Mouse (Mus musculus) mature B cell (primary cell): Measurements from ENCODE around the gene Ssh2.

Source experiments
- in situ Hi-C: fragments of 300-500 bp; cut with MboI; formaldehyde crosslinking; loops from 2 replicates; pipeline ENCODE4 v1.14.3; 2019

Gene Ssh2

DNA sequence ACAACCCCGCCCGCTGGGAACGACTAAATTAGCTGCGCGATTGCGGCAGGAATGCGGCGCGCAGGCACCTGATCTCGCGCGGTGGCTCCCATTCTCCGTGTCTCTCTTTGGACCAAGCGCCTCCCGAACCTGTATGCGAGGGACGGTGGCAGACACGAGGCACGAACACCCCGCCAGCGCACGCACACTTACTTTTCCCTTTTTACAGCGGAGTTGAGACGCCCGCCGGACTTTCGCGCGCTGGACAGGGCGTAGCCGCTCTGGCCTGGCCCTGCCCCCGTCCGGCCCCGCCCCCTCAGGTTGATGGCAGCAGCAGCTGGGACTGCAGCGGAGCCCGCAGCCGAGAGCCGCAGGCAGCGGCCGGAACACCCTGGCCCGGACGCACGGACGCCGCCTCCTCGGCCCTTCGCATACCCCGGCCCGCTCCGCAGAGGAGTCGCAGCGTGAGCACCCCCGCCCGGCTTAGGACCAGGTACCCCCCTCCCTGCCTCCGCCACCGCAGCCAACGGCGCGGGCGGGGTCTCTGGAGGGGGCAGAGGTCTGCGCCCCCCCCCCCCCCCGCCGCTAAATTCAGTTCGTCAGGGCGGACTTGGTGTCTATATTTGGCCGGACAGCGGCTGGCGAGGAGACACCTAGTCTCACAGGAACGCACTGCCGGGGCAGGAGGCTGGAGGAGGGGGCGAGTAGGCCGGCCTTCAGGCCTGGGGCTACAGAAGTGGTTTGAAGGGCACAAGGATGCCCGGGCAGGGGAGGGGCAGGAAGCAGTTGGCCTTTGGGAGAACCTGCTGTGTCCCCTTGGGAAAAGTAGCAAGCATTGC lies 246.4 kb downstream of the Ssh2 start, which contains the start of gene Coro6:
TSS of gene Coro6 (plus strand) at position 129 of the 818 bp plus-strand sequence.
- in situ Hi-C loops: no loop called here

GRCm38 (mm10) chr11:77463101-77463445 lies 247.0 kb downstream of the Ssh2 start:
- in situ Hi-C loops: no loop called here

DNA sequence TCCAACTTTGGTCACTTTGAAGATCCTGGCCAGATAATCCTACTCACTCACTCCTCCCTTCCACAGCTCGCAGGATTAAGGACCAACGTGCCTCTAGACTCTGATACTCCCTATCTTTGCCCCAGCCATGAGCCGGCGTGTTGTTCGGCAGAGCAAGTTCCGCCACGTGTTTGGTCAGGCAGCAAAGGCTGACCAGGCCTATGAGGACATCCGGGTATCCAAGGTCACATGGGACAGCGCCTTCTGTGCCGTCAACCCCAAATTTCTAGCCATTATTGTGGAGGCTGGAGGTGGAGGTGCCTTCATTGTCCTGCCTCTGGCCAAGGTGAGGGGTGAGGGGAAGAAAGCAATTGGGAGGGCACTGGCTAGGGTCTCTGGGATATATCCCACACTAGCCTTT lies 247.7 kb downstream of the Ssh2 start:
- in situ Hi-C loops: no loop called here

- in situ Hi-C loops: no loop called here
Observed at GRCm38 (mm10) chr11:77464684-77465083, 248.6 kb downstream of the Ssh2 start.

DNA sequence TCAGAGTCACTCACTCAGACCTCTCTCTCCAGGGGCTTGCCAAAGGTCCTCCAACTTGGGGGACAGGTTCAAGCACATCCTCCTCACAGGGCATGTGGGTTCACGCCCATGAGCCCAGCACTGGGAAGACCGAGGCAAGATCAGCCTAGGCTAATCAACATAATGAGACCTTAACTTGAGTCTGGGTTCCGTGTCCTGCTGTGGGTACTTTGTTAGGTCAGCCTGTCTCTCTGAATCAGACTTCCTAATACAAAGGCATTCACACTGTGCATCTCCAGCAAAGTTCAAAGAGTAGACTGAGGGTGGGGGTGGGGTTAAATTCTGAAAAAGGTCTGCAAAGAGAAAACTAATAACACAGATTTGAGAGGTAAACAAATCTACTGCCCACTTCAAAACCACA lies 249.0 kb downstream of the Ssh2 start:
- in situ Hi-C loops: no loop called here

DNA sequence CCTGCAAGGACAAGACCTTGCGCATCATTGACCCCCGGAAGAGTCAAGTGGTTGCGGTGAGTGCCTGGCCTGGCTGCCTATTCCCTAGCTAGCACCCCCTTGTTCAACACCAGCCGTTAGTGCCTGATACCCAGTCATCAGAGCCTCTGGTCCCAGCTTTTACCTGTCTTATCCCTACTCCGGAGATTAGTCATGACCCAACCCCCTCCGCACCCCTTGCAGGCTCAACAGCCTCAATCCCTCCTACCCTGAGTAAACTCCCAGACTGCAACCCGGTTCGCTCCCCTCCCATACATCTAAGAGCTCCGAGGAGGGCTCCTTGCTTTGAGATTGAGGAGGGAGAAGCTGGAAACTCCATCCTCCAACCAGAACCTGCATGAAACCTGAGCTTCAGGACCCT lies 250.5 kb downstream of the Ssh2 start:
- in situ Hi-C loops: no loop called here

GRCm38 (mm10) chr11:77467157-77467556 lies 251.1 kb downstream of the Ssh2 start:
- in situ Hi-C loops: no loop called here

DNA sequence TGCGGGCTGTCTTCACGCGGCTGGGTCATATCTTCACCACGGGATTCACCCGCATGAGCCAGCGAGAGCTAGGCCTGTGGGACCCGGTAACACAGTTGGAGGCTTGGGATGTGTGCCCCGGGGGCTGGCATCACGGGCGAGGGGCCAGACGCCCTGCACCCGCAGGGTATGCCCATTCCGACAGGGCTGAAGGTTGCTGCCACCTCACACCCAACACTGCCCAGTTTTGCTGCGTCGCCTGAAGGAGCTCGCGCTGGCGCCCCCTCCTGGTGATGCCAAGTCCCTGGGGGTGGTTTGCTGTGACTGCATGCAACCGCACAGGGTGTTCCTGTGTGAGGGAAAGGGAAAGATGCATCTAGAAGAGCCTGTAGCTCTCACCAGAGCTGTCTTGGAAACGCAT lies 251.7 kb downstream of the Ssh2 start:
- in situ Hi-C loops: no loop called here

- in situ Hi-C loops: no loop called here
Observed at GRCm38 (mm10) chr11:77468397-77468796, 252.3 kb downstream of the Ssh2 start.

- in situ Hi-C loops: no loop called here
Observed at GRCm38 (mm10) chr11:77471407-77471806, 255.3 kb downstream of the Ssh2 start.

DNA sequence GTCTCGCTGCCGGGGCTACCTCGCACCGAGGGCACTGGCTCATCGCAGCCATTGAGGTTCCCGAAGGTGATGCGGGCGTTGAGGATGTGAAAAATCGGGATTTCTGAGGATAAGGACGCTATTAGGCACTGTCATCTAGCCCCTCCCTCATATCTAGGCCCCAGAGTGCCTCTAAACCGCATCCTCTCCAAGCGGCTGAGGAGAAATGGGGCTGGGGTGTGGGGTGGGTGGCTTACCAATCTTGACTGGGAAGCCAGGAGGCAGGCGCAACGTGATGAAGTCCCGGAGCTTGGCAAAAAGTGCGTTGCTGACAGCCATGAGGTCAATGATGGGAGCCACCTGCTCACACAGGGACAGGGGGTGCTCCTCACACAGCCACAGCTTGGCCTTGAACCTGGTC lies 256.7 kb downstream of the Ssh2 start:
- in situ Hi-C loops: no loop called here

DNA sequence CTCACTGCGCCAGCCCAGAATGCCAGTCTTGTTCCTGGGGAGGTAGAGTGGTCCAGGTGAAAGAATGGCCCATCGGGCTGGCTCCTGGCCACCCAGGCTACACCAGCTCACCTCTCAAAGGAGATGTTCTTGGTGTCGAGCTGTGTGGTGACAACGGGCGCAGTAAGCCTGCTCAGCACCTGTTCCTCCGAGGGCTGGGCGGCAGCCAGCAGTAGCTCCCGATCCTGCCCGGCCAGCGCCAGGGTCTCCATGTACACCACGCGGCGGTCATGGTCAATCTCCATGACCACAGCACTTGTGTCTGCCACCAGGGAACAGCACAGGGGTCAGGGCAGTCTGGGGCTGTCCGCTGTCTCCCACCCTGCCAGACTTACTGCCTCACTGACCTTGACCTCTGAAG lies 260.1 kb downstream of the Ssh2 start:
- in situ Hi-C loops: no loop called here

DNA sequence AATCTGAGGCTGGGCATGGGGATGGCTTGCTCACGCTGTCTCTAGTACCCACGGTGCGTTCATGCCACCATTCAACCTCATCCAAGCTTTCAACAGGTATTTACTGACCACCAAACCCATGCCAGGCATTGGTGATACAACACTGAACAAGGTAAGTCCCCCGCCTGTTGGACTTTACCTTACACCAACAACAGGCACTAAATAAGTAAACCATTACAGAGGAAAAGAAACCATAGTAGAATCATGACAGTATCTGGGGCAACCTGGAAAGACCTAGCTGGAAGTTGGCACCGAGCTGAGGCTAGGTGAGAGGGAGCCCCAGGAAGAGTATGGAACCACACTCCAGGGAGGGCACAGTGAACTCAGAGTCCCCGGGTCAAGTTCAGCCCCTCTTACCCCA lies 260.8 kb downstream of the Ssh2 start:
- in situ Hi-C loops: no loop called here

- in situ Hi-C loops: no loop called here
Observed at GRCm38 (mm10) chr11:77483043-77483442, 267.0 kb downstream of the Ssh2 start.

DNA sequence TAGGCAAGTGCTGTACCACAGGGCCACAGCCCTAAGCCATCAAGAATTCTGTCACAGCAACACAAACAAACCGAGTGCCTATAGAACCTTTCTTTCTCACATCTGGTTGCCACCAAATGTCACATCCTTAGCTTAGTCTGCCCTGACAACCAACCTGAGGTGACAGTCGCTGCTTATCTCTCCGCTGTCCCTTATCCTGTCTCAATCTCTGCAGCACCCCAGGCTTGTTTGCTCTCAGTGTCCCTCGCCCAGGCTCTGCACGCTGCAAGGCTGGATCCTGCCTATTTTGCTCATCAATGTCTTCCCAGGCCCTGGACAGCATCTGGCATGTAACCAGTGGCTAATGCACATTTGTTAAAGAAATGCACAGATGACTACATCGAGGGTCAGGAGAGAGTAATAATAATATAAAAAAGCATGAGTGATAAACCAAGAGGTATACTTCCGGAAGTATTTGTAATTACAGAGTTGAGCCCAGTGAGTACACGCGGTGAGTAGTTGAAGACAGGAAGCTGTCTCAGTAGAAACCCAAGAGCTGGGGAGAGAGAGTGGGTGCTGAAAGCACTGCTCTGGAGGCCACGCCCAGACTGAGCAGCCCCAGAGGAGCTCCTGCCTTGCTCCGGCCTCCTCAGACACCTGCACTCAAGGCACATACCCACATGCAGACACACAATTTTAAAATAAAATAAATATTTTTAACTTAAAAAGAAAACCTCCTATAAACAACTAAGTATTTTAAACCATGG lies 267.6 kb downstream of the Ssh2 start:
- in situ Hi-C loops: no loop called here

DNA sequence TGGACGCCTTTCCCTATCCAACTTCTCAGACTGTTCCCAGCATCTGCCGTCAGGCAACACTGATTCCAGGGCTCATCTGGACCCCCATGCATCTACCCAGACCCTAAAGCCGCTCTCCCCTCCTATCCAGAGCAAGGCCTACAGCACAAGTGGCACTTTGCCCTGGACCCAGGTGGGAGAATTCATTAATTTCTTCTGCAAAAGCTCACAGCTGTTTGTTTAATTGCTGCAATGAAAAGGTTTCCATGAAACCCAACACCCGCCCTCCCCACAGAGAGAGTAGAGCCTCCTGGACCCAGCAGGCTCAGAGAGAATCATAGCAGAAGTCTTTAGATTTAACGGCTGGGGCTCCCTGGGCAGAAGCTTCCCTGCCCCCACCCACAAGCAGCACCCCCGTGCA lies 269.1 kb downstream of the Ssh2 start:
- in situ Hi-C loops: no loop called here

- in situ Hi-C loops: no loop called here
Observed at GRCm38 (mm10) chr11:77486798-77487197, 270.7 kb downstream of the Ssh2 start.

GRCm38 (mm10) chr11:77488771-77489581 lies 272.9 kb downstream of the Ssh2 start:
- in situ Hi-C loops: no loop called here

GRCm38 (mm10) chr11:77489591-77490235 lies 273.6 kb downstream of the Ssh2 start, which contains the start of gene Ankrd13b:
TSS of gene Ankrd13b (minus strand) at chr11:77489678.
- in situ Hi-C loops: no loop called here

GRCm38 (mm10) chr11:77490451-77490850 lies 274.4 kb downstream of the Ssh2 start:
- in situ Hi-C loops: no loop called here

- in situ Hi-C loops: no loop called here
Observed at GRCm38 (mm10) chr11:77491123-77491501, 275.0 kb downstream of the Ssh2 start.
